Mouse (Mus musculus) heart, postnatal 0 days (tissue): ENCODE results near the gene Zeb2.

Experiments
- CTCF ChIP-seq: IDR thresholded peaks from 2 replicates; pipeline ENCODE4 v1.5.1; 2016; ENCODE audit warnings: antibody characterized with exemption, control low read depth, low read depth
- EP300 ChIP-seq: IDR thresholded peaks from 2 replicates; pipeline ENCODE4 v1.6.1; 2016; ENCODE audit warnings: antibody characterized with exemption, low read depth

DNA sequence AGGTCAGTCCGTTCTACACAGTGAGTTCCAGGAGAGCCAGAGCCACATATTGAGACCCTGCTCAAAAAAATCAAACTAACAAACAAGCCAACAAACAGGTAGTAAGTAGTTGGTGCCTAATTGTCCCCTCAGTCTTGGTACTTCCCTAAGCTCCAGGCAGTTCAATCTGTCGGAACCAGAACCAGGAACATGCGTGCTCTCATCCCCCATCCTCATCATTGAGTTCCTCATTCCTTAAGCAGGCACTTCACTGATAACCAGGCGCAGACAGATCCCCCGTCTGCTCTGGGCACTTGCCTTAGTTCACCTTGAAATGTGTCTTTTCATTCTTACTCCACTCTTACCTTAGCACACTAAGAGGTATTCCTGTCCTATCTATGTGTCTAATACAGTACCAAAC is 103.9 kb downstream of the Zeb2 start:
- TF ChIP-seq CTCF (no peak), EP300 (no peak)
